Mouse (Mus musculus) lung, embryonic 16.5 days (tissue): ENCODE results near the gene Hsd17b3. TPM values are rescaled to one million over a fixed set of nuclear protein-coding genes. Genes with fewer than 3 reads are reported as not detected.
"Not testable (repeated sequence)": the region's sequence is repeated elsewhere in the genome, so short reads cannot be mapped to it uniquely, and the experiment has no call there.

ENCODE experiments used
- ATAC-seq: fragments of 200-750 bp; cut with Nextera tagmentation; 2 replicates; pipeline ENCODE4 v1.8.0; 2017; ENCODE audit warnings: low read depth, mild to moderate bottlenecking, moderate library complexity
- H3K27ac ChIP-seq: fragments of 300-500 bp; sonication (generic); 2 replicates; pipeline ENCODE4 v1.5.1; 2014; ENCODE audit warnings: mild to moderate bottlenecking, control low read depth, low read length
- H3K27me3 ChIP-seq: fragments of 300-500 bp; sonication (generic); 2 replicates; pipeline ENCODE4 v1.6.1; 2014; ENCODE audit warnings: low read depth, low read length, mixed read lengths; ENCODE audit not compliant: control insufficient read depth, insufficient read depth
- H3K36me3 ChIP-seq: fragments of 300-500 bp; sonication (generic); 2 replicates; pipeline ENCODE4 v1.6.1; 2014; ENCODE audit warnings: low read length; ENCODE audit not compliant: control insufficient read depth, insufficient read depth
- H3K4me1 ChIP-seq: fragments of 300-500 bp; sonication (generic); replicated peaks from 2 replicates; pipeline ENCODE4 v1.6.1; 2014; ENCODE audit warnings: low read length, mixed read lengths; ENCODE audit not compliant: control insufficient read depth, insufficient read depth
- H3K4me2 ChIP-seq: fragments of 300-500 bp; sonication (generic); 2 replicates; pipeline ENCODE4 v1.6.1; 2014; ENCODE audit warnings: low read depth, low read length, control low read depth
- H3K4me3 ChIP-seq: fragments of 300-500 bp; sonication (generic); 2 replicates; pipeline ENCODE4 v1.5.1; 2014; ENCODE audit warnings: mild to moderate bottlenecking, low read length, control low read depth
- H3K9ac ChIP-seq: fragments of 300-500 bp; sonication (generic); 2 replicates; pipeline ENCODE4 v1.6.1; 2014; ENCODE audit warnings: low read length, control low read depth
- H3K9me3 ChIP-seq: fragments of 300-500 bp; sonication (generic); 2 replicates; pipeline ENCODE4 v1.6.1; 2016; ENCODE audit warnings: low read length; ENCODE audit not compliant: control insufficient read depth
- WGBS: fragments of 180-500 bp; shearing (Covaris S2); extraction: QIAGEN DNeasy Blood & Tissue Kit; methylation state at CpG from one replicate; pipeline ENCODE4 v1.1.7; 2014; 5-methylcytosine and 5-hydroxymethylcytosine counted together
- polyA plus RNA-seq: library from polyadenylated mRNA; unstranded; fragments of >200 nt; fragmentation: Nextera tagmentation; extraction: Ambion mirVana; gene quantifications from 2 replicates; pipeline ENCODE4 v1.2.1, GENCODE M21; 2015

Gene Hsd17b3
- polyA plus RNA-seq, 1 experiment from 2014 or later = not detected

GRCm38 (mm10) chr13:64060935-64061506 is 28.0 kb downstream of the Hsd17b3 start:
- H3K27ac ChIP-seq = no peak overlapping the region
- WGBS = 82% methylated on average over 5 of the region's 5 CpGs

GRCm38 (mm10) chr13:64053959-64054358 is 35.1 kb downstream of the Hsd17b3 start:
- ATAC-seq = no peak
- Histone ChIP-seq H3K4me2 (no peak overlapping the region), H3K4me1 (no peaks in the 10 kb centered on the region; the same call in 1 of the 2 replicates), H3K9me3 (peaks cover 10% of the 10 kb centered on the region), H3K27me3 (no peaks in the 10 kb centered on the region), H3K27ac (no peak overlapping the region), H3K36me3 (no peaks in the 10 kb centered on the region), H3K9ac (no peak overlapping the region), H3K4me3 (no peak overlapping the region)
- 21% methylated on average over 1 of the region's 1 CpGs for WGBS

More at GRCm38 (mm10) chr13:64060935-64061506, 28.0 kb downstream of the Hsd17b3 start:
- Histone ChIP-seq H3K4me3 (no peak overlapping the region), H3K9ac (no peak overlapping the region), H3K36me3 (no peaks in the 10 kb centered on the region), H3K4me2 (no peak overlapping the region), H3K27me3 (no peaks in the 10 kb centered on the region), H3K4me1 (no peaks in the 10 kb centered on the region; the same call in 1 of the 2 replicates), H3K9me3 (no peaks in the 10 kb centered on the region)
- no peak for ATAC-seq

- H3K4me3 ChIP-seq, H3K4me1 ChIP-seq, ATAC-seq, H3K27ac ChIP-seq, H3K36me3 ChIP-seq, H3K9me3 ChIP-seq, H3K4me2 ChIP-seq, H3K9ac ChIP-seq, H3K27me3 ChIP-seq: not testable (repeated sequence)
- WGBS = 78% methylated on average over 2 of the region's 2 CpGs
These were observed 36.7 kb downstream of the Hsd17b3 start for GRCm38 (mm10) chr13:64052281-64052680.

- H3K4me1 ChIP-seq = no peaks in the 10 kb centered on the region
- no peaks in the 10 kb centered on the region for H3K27me3 ChIP-seq
- peaks cover 10% of the 10 kb centered on the region for H3K9me3 ChIP-seq
- H3K9ac ChIP-seq = no peak overlapping the region
- ATAC-seq = no peak
- H3K4me2 ChIP-seq = no peak overlapping the region
- H3K4me3 ChIP-seq = no peak overlapping the region
- H3K27ac ChIP-seq = no peak overlapping the region
- H3K36me3 ChIP-seq = no peaks in the 10 kb centered on the region
- 64% methylated on average over 4 of the region's 4 CpGs for WGBS
These were observed 38.1 kb downstream of the Hsd17b3 start for GRCm38 (mm10) chr13:64050895-64051294.

- Histone ChIP-seq H3K9me3 (peaks cover 6% of the 10 kb centered on the region), H3K27me3 (no peaks in the 10 kb centered on the region), H3K4me3 (no peak overlapping the region), H3K4me2 (no peak overlapping the region), H3K27ac (no peak overlapping the region), H3K36me3 (no peaks in the 10 kb centered on the region), H3K4me1 (no peaks in the 10 kb centered on the region), H3K9ac (no peak overlapping the region)
- ATAC-seq = no peak
These were observed 39.5 kb downstream of the Hsd17b3 start for GRCm38 (mm10) chr13:64049535-64049934.

GRCm38 (mm10) chr13:64048467-64048866 is 40.6 kb downstream of the Hsd17b3 start:
- 88% methylated on average over 2 of the region's 2 CpGs for WGBS
- Histone ChIP-seq H3K9ac (no peak overlapping the region), H3K4me2 (no peak overlapping the region), H3K4me1 (no peaks in the 10 kb centered on the region), H3K27me3 (no peaks in the 10 kb centered on the region), H3K36me3 (no peaks in the 10 kb centered on the region), H3K9me3 (peaks cover 6% of the 10 kb centered on the region), H3K27ac (no peak overlapping the region), H3K4me3 (no peak overlapping the region)
- ATAC-seq = no peak

- Histone ChIP-seq H3K4me3 (no peak overlapping the region), H3K4me1 (peaks cover 13% of the 10 kb centered on the region), H3K9ac (peak overlapping the region; percentile 17; the same call in 1 of the 2 replicates), H3K9me3 (no peaks in the 10 kb centered on the region), H3K27ac (peak overlapping the region; percentile 45), H3K27me3 (no peaks in the 10 kb centered on the region), H3K4me2 (peak overlapping the region; percentile 9; the same call in 1 of the 2 replicates), H3K36me3 (no peaks in the 10 kb centered on the region)
- WGBS = 26% methylated on average over 10 of the region's 10 CpGs
- ATAC-seq = no peak
These were observed 49.1 kb downstream of the Hsd17b3 start for GRCm38 (mm10) chr13:64039976-64040375.

- no peak overlapping the region for H3K9ac ChIP-seq
- no peak overlapping the region for H3K27ac ChIP-seq
- H3K4me2 ChIP-seq = no peak overlapping the region
- H3K36me3 ChIP-seq = no peaks in the 10 kb centered on the region
- H3K9me3 ChIP-seq = no peaks in the 10 kb centered on the region
- H3K4me3 ChIP-seq = no peak overlapping the region
- peaks cover 30% of the 10 kb centered on the region for H3K4me1 ChIP-seq
- H3K27me3 ChIP-seq = no peaks in the 10 kb centered on the region
- no peak for ATAC-seq
These were observed 50.9 kb downstream of the Hsd17b3 start for GRCm38 (mm10) chr13:64038114-64038513.

- peak; percentile 41 for ATAC-seq
- 23% methylated on average over 13 of the region's 13 CpGs for WGBS
- H3K9ac ChIP-seq = no peak overlapping the region
These were observed 52.7 kb downstream of the Hsd17b3 start for GRCm38 (mm10) chr13:64036079-64037011.

More at GRCm38 (mm10) chr13:64036079-64037011, 52.7 kb downstream of the Hsd17b3 start:
- no peaks in the 10 kb centered on the region for H3K9me3 ChIP-seq
- no peaks in the 10 kb centered on the region for H3K27me3 ChIP-seq
- H3K36me3 ChIP-seq = no peaks in the 10 kb centered on the region
- no peak overlapping the region for H3K27ac ChIP-seq
- H3K4me2 ChIP-seq = no peak overlapping the region
- H3K4me1 ChIP-seq = peaks cover 30% of the 10 kb centered on the region
- H3K4me3 ChIP-seq = no peak overlapping the region
